Mouse (Mus musculus): Measurements from ENCODE around the gene Muc4.

GRCm38 (mm10) chr16:32776676-32777075 is 41.0 kb downstream of the Muc4 start:
- TF ChIP-seq POLR2A (IDR thresholded peaks at IDR 0.05; ENCODE audit: low read depth, low read length) = no peak
- TF ChIP-seq CTCF (IDR thresholded peaks at IDR 0.05; ENCODE audit: borderline replicate concordance, insufficient read depth, low read length) = no peak
